8 mouse cellular contexts compared by ENCODE assay signal in genomic region chr12:40040067-40040466, GRCm38 (mm10). TPM values are rescaled to one million over a fixed set of nuclear protein-coding genes. Genes with fewer than 3 reads are reported as not detected.
DNase-seq lines count a peak whose midpoint lies in the region; ATAC-seq and TF ChIP-seq lines count a peak whose summit lies in the region.

No protein-coding gene starts in this region.

- ATAC-seq in lung, postnatal 0 days = no peak

- no peak overlapping the region for H3K27ac ChIP-seq in heart, embryonic 10.5 days
- no peak overlapping the region for H3K27ac ChIP-seq in lung, postnatal 0 days (ENCODE audit: low read length)

- H3K9me3 ChIP-seq in heart, embryonic 10.5 days = no peaks in the 10 kb centered on the region
- no peaks in the 10 kb centered on the region for H3K9me3 ChIP-seq in lung, postnatal 0 days (ENCODE audit: low read length)

- peak; percentile 67 for TF ChIP-seq CTCF in lung, postnatal 0 days (IDR thresholded peaks at IDR 0.05)

- no peak overlapping the region for H3K4me3 ChIP-seq in heart, embryonic 10.5 days
- no peak overlapping the region for H3K4me3 ChIP-seq in lung, postnatal 0 days (ENCODE audit: low read depth, low read length)

- no peak for TF ChIP-seq EP300 in lung, postnatal 0 days (IDR thresholded peaks at IDR 0.05)

- no peaks in the 10 kb centered on the region for H3K27me3 ChIP-seq in heart, embryonic 10.5 days (ENCODE audit: insufficient read depth, poor library complexity, severe bottlenecking)
- H3K27me3 ChIP-seq in lung, postnatal 0 days (replicated peaks; ENCODE audit: insufficient read depth, low read length) = no peaks in the 10 kb centered on the region

- H3K4me1 ChIP-seq in heart, embryonic 10.5 days = no peaks in the 10 kb centered on the region
- peaks cover 3% of the 10 kb centered on the region; the same call in 1 of the 2 replicates for H3K4me1 ChIP-seq in lung, postnatal 0 days (ENCODE audit: insufficient read depth, low read depth, low read length)

- no peaks in the 10 kb centered on the region for H3K36me3 ChIP-seq in heart, embryonic 10.5 days
- H3K36me3 ChIP-seq in lung, postnatal 0 days (ENCODE audit: insufficient read depth, low read length) = no peaks in the 10 kb centered on the region

- no peak overlapping the region for H3K9ac ChIP-seq in lung, postnatal 0 days (replicated peaks; ENCODE audit: low read depth)

- peak; percentile 44 for DNase-seq in heart, adult 8-10 months (ENCODE audit: low spot score)
- no peak for DNase-seq in heart, embryonic 10.5 days (ENCODE audit: low spot score)
- DNase-seq in right cerebral cortex, adult 2 months (ENCODE audit: low spot score in 2 of 2) = peak; percentile 28 to 41
- DNase-seq in right cerebral cortex, postnatal 14 days = no peak
- DNase-seq in embryo, embryonic 10 days (ENCODE audit: low spot score) = peak; percentile 55
- peak; percentile 61 for DNase-seq in lung, postnatal 0 days (ENCODE audit: low spot score)
- peak; percentile 31 for DNase-seq in yolk sac, embryonic 10.5 days (ENCODE audit: low spot score)
- no peak for DNase-seq in cerebellum, adult 11 months

- no peak overlapping the region for H3K4me2 ChIP-seq in lung, postnatal 0 days (replicated peaks; ENCODE audit: low read depth, low read length)

RNA-seq across cellular contexts. Expression of gene Arl4a, which starts 2.2 kb away (rescaled TPM):
- total RNA-seq in heart, adult 8-10 months (2022) = 10 to 100 TPM; 17.8 to 23.5 (median 18.6) TPM
- polyA plus RNA-seq in heart, embryonic 10.5 days (2016; fragmentation: Nextera tagmentation; extraction: Ambion mirVana) = 29.0 and 31.1 TPM in 2 replicates
- polyA plus RNA-seq in lung, postnatal 0 days (2015; fragmentation: Nextera tagmentation; extraction: Ambion mirVana) = 42.2 and 48.7 TPM in 2 replicates

Comparison
In these comparisons a context has a peak if more than half of its experiments do, and no peak if none do; other contexts are left out.
1. DNase-seq: peak in heart, adult 8-10 months (single experiment), right cerebral cortex, adult 2 months (2 of 2), embryo, embryonic 10 days (single experiment), lung, postnatal 0 days (single experiment) and yolk sac, embryonic 10.5 days (single experiment); none in heart, embryonic 10.5 days (single experiment), right cerebral cortex, postnatal 14 days (single experiment) and cerebellum, adult 11 months (single experiment).